Mouse (Mus musculus): ENCODE data around the gene Eef1akmt3.

GRCm38 (mm10) chr10:127042468-127043115 lies 1.3 kb upstream of the Eef1akmt3 start:
- TF ChIP-seq USF1 (IDR thresholded peaks at IDR 0.05; ENCODE audit: low read depth): no peak
- no peak for TF ChIP-seq MAX (IDR thresholded peaks at IDR 0.05; ENCODE audit: low read depth)
- no peak for TF ChIP-seq CEBPB (IDR thresholded peaks at IDR 0.05; ENCODE audit: insufficient read depth, poor library complexity, severe bottlenecking)
- no peak for TF ChIP-seq MYOG (IDR thresholded peaks at IDR 0.05; ENCODE audit: control insufficient read depth in 1 of 3, insufficient read depth in 1 of 3, insufficient read length in 2 of 3, low read depth in 2 of 3)
- no peak for TF ChIP-seq POLR2AphosphoS2 (IDR thresholded peaks at IDR 0.05; ENCODE audit: insufficient read length, low read depth)
- no peak for TF ChIP-seq MYOD1 (IDR thresholded peaks at IDR 0.05; ENCODE audit: control insufficient read depth in 1 of 3, insufficient read length in 2 of 3, low read depth in 2 of 3)
- no peak for TF ChIP-seq POLR2A (IDR thresholded peaks at IDR 0.05; ENCODE audit: insufficient read length, low read depth)
- no peak for TF ChIP-seq E2F4 (IDR thresholded peaks at IDR 0.05; ENCODE audit: insufficient read depth)
- no peak for TF ChIP-seq SRF (IDR thresholded peaks at IDR 0.05; ENCODE audit: control insufficient read depth, insufficient read length, low read depth)
- no peak for TF ChIP-seq TCF12 (IDR thresholded peaks at IDR 0.05; ENCODE audit: insufficient read depth, poor library complexity, severe bottlenecking)
- no peak for TF ChIP-seq REST (IDR thresholded peaks at IDR 0.05; ENCODE audit: insufficient read depth, insufficient read length)
